Mouse (Mus musculus) CH12.LX (cell line): ENCODE measurements at regions not wholly inside any gene's neighbourhood (a gene's known extent, or its start where the extent isn't known, plus 50 kb on each side); places are given as distances from the start of the nearest gene placed in this dataset.

Source experiments
- GABPA ChIP-seq: IDR thresholded peaks from 2 replicates; pipeline ENCODE4 v1.6.1; 2012; ENCODE audit warnings: low read depth, low read length, improper control_type of control experiment, inconsistent platforms; ENCODE audit not compliant: insufficient replicate concordance
- JUND ChIP-seq: conservative IDR thresholded peaks from 2 replicates; pipeline ENCODE4 v1.6.1; 2011; ENCODE audit warnings: low read depth, low read length, improper control_type of control experiment
- MAFK ChIP-seq: IDR thresholded peaks from 2 replicates; pipeline ENCODE4 v1.6.1; 2011; ENCODE audit warnings: low read length, improper control_type of control experiment; ENCODE audit not compliant: insufficient replicate concordance
- MAX ChIP-seq: IDR thresholded peaks from 2 replicates; pipeline ENCODE4 v1.6.1; 2011; ENCODE audit warnings: low read length, improper control_type of control experiment
- ZC3H11A ChIP-seq: IDR thresholded peaks from 2 replicates; pipeline ENCODE4 v1.6.1; 2012; ENCODE audit warnings: low read depth, mild to moderate bottlenecking, inconsistent platforms, low read length, improper control_type of control experiment
- ZKSCAN1 ChIP-seq: IDR thresholded peaks from 2 replicates; pipeline ENCODE4 v1.6.1; 2012; ENCODE audit warnings: low read depth, inconsistent platforms, low read length, improper control_type of control experiment, borderline replicate concordance

GRCm38 (mm10) chr9:118219696-118220095, 69.7 kb upstream of the Cmc1 start:
- TF ChIP-seq MAFK, result no peak
- TF ChIP-seq ZKSCAN1, result no peak
- TF ChIP-seq MAX, result no peak
- no peak for TF ChIP-seq JUND
- no peak for TF ChIP-seq GABPA
- no peak for TF ChIP-seq ZC3H11A
